Mouse (Mus musculus) neural tube, embryonic 11.5 days (tissue): ENCODE data around the gene B3gnt8. TPM values are rescaled to one million over a fixed set of nuclear protein-coding genes. Genes with fewer than 3 reads are reported as not detected.

Source experiments
- ATAC-seq: fragments of 200-750 bp; cut with Nextera tagmentation; 2 replicates; pipeline ENCODE4 v1.8.0; 2017; ENCODE audit warnings: moderate number of reproducible peaks, mild to moderate bottlenecking, moderate TSS enrichment, moderate library complexity; ENCODE audit not compliant: insufficient read depth, low FRiP score, low TSS enrichment
- DNase-seq: peaks from one replicate; pipeline ENCODE4 v3.0.0-alpha.2; 2015; ENCODE audit warnings: low spot score
- H3K27ac ChIP-seq: fragments of 300-500 bp; sonication (generic); 2 replicates; pipeline ENCODE4 v1.5.1; 2014; ENCODE audit warnings: low read depth, mild to moderate bottlenecking, low read length
- H3K27me3 ChIP-seq: fragments of 300-500 bp; sonication (generic); 2 replicates; pipeline ENCODE4 v1.6.1; 2014; ENCODE audit warnings: mild to moderate bottlenecking, low read length, mixed read lengths; ENCODE audit not compliant: control insufficient read depth, insufficient read depth
- H3K36me3 ChIP-seq: fragments of 300-500 bp; sonication (generic); 2 replicates; pipeline ENCODE4 v1.6.1; 2014; ENCODE audit warnings: mild to moderate bottlenecking, low read length, moderate library complexity, mixed read lengths; ENCODE audit not compliant: control insufficient read depth, insufficient read depth
- H3K4me1 ChIP-seq: fragments of 300-500 bp; sonication (generic); 2 replicates; pipeline ENCODE4 v1.6.1; 2014; ENCODE audit warnings: low read length, mixed read lengths; ENCODE audit not compliant: control insufficient read depth, insufficient read depth
- H3K4me2 ChIP-seq: fragments of 300-500 bp; sonication (generic); 2 replicates; pipeline ENCODE4 v1.6.1; 2014; ENCODE audit warnings: low read depth, mild to moderate bottlenecking, moderate library complexity
- H3K4me3 ChIP-seq: fragments of 300-500 bp; sonication (generic); 2 replicates; pipeline ENCODE4 v1.5.1; 2014; ENCODE audit warnings: low read depth, low read length
- H3K9ac ChIP-seq: fragments of 300-500 bp; sonication (generic); 2 replicates; pipeline ENCODE4 v1.6.1; 2014; ENCODE audit warnings: mild to moderate bottlenecking, low read length
- H3K9me3 ChIP-seq: fragments of 300-500 bp; sonication (generic); 2 replicates; pipeline ENCODE4 v1.6.1; 2016; ENCODE audit warnings: low read length; ENCODE audit not compliant: control insufficient read depth
- WGBS: fragments of 180-500 bp; shearing (Covaris S2); extraction: QIAGEN DNeasy Blood & Tissue Kit; methylation state at CpG from one replicate; pipeline ENCODE4 v1.1.7; 2014; 5-methylcytosine and 5-hydroxymethylcytosine counted together
- polyA plus RNA-seq: library from polyadenylated mRNA; unstranded; fragments of >200 nt; fragmentation: Nextera tagmentation; extraction: Ambion mirVana; gene quantifications from 2 replicates; pipeline ENCODE4 v1.2.1, GENCODE M21; 2014

The B3gnt8 gene
- polyA plus RNA-seq, 1 experiment from 2014 or later: 0.88 TPM

DNA sequence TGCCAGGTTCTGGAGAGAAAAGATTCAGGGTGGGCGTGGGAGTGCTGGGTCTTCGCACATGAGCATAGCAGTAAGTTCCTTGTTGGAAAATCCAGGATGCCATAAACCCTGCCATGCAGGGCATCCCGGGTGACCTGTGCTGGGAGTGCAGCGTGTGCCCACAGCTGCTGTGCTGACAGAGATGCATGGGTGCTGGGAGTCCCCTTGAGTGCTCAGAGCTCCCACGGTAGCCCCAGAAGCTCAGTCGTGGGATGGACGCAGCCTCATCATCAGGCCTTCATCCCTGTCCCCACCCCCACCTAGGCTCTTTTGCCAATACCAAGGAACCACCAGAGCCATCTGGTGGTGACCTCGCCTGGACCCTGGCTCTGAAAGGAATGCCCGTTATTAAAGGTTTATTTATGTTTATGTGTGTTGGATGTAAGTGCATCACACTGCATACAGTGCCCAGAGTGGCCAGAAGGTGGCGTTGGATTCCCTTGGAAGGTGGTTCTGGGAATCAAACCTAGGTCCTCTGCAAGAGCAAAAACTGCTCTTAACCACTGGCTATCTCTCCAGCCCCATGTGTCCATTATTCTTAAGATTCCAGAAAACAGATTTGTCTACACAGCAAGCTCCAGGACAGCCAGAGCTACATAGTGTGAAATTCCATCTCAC is 732 bp upstream of the B3gnt8 start:
- ATAC-seq: no peak
- WGBS: 77% methylated on average over 10 of the region's 10 CpGs
- H3K4me1 ChIP-seq: peaks cover 7% of the 10 kb centered on the region
- H3K27ac ChIP-seq: no peak overlapping the region
- no peaks in the 10 kb centered on the region for H3K9me3 ChIP-seq
- H3K4me2 ChIP-seq: no peak overlapping the region
- H3K9ac ChIP-seq: no peak overlapping the region
- H3K27me3 ChIP-seq: peaks cover 15% of the 10 kb centered on the region
- peaks cover 3% of the 10 kb centered on the region for H3K36me3 ChIP-seq
- no peak for DNase-seq
- H3K4me3 ChIP-seq: no peak overlapping the region

DNA sequence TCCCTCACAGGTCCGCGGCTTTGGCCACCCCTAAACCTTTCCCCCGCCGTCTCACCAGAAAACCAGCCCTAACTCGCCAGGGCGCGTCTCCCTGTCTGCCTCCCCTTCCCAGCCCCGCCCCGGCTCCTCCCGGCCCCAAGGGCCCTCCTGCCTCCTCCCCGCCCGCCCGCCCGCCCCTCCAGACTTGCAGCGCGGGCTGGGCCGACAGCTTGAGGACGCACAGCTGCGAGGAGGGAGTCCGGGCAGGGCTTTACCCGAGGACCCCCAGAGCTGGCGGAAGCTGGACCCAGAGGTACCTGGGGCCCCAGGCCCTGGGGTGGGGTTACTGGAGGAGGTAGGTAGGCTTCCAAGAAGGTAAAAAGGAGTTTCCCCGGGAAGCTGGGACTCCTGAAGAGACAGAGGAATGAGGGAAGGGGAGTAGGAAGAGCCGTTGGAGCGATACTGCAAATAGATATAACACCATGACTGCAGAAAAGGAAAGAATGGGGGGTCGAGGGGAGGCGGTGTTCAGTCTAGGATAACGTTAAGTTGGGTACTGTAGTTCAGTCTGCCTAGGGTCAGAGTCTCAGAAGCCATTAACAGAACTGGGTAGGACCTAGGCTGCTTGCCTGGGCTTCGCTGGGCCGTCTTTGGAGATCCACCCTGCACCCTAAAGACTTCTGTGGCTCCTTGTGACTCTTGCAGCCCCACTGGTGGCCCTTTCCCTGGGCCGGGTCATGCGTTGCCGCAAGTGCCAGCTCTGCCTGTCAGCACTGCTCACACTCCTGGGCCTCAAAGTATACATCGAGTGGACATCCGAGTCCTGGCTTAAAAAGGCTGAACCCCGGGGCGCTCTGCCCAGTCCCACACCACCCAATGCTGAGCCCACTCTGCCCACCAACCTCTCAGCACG is 1.2 kb downstream of the B3gnt8 start:
- peaks cover 3% of the 10 kb centered on the region for H3K36me3 ChIP-seq
- peaks cover 15% of the 10 kb centered on the region for H3K27me3 ChIP-seq
- no peaks in the 10 kb centered on the region for H3K9me3 ChIP-seq
- WGBS: 17% methylated on average over 37 of the region's 38 CpGs
- H3K4me1 ChIP-seq: peaks cover 7% of the 10 kb centered on the region
- H3K4me3 ChIP-seq: peak overlapping the region; percentile 18
- no peak for ATAC-seq
- H3K4me2 ChIP-seq: peak overlapping the region; percentile 44
- H3K27ac ChIP-seq: no peak overlapping the region
- peak; percentile 44 for DNase-seq
- H3K9ac ChIP-seq: peak overlapping the region; percentile 44

DNA sequence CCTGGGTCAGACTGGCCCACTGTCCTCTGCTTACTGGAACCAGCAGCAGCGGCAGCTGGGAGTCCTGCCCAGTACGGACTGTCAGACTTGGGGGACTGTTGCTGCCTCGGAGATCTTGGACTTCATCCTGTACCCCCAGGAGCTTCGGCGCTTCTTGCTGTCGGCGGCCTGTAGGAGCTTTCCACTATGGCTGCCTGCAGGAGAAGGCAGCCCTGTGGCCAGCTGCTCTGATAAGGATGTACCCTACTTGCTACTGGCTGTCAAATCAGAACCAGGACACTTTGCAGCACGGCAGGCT is 1.8 kb downstream of the B3gnt8 start:
- no peak for ATAC-seq
- Histone ChIP-seq H3K36me3 (peaks cover 3% of the 10 kb centered on the region), H3K4me2 (no peak overlapping the region), H3K27me3 (peaks cover 15% of the 10 kb centered on the region), H3K4me1 (peaks cover 7% of the 10 kb centered on the region), H3K4me3 (no peak overlapping the region), H3K9me3 (no peaks in the 10 kb centered on the region), H3K27ac (no peak overlapping the region), H3K9ac (no peak overlapping the region)
- DNase-seq: no peak
- 66% methylated on average over 8 of the region's 8 CpGs for WGBS

DNA sequence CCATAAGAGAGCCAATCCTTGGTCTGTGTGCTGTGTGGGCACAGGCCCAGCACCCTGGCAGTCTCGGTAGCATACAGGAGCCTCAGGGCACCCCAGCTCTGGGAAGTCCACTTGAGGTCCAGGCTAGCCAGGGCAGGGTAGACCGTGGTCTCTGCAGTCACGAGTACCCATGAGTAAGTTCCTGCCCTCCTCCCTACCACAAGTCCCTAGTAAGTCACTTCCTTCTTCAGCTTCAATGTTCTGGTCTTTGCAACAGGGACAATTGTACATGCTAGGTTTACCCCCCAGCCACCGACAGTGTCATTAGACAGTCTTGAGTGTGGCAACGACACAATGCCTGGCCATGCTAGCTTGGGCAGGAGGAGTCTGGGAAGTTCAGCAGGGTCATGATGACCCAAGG is 6.2 kb downstream of the B3gnt8 start:
- H3K9ac ChIP-seq: no peak overlapping the region

DNA sequence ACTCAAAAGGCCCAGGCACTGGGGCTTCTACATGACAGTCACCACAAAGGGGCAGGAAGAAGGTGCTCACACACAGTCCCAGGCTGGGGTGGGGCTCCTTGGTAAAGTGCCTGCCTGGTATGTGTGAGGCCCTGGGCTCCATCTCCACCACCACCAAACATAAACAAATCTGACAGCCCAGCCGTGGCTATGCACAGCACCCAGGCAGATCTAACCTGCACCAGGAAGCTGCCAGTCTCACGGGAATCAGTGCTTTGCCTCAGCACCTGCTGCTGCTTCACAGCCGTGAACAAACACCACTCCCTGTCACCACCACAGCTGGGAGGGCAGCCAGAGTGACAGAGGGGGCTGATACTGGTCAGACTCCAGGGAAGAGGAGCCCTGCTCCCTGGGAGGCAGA is 9.9 kb downstream of the B3gnt8 start:
- Histone ChIP-seq H3K27ac (no peak overlapping the region), H3K4me3 (no peak overlapping the region), H3K9ac (no peak overlapping the region), H3K36me3 (no peaks in the 10 kb centered on the region; the same call in 1 of the 2 replicates), H3K4me1 (no peaks in the 10 kb centered on the region), H3K9me3 (no peaks in the 10 kb centered on the region), H3K27me3 (no peaks in the 10 kb centered on the region), H3K4me2 (no peak overlapping the region)
- WGBS: 74% methylated on average over 3 of the region's 3 CpGs
- DNase-seq (no peak), ATAC-seq (no peak)

More for the DNA sequence above, 6.2 kb downstream of the B3gnt8 start:
- peaks cover 13% of the 10 kb centered on the region for H3K27me3 ChIP-seq
- 87% methylated on average over 5 of the region's 5 CpGs for WGBS
- no peak overlapping the region for H3K4me3 ChIP-seq
- DNase-seq (no peak), ATAC-seq (no peak)
- no peaks in the 10 kb centered on the region for H3K9me3 ChIP-seq
- peaks cover 3% of the 10 kb centered on the region for H3K4me1 ChIP-seq
- no peak overlapping the region for H3K4me2 ChIP-seq
- no peak overlapping the region for H3K27ac ChIP-seq
- peaks cover 3% of the 10 kb centered on the region for H3K36me3 ChIP-seq

DNA sequence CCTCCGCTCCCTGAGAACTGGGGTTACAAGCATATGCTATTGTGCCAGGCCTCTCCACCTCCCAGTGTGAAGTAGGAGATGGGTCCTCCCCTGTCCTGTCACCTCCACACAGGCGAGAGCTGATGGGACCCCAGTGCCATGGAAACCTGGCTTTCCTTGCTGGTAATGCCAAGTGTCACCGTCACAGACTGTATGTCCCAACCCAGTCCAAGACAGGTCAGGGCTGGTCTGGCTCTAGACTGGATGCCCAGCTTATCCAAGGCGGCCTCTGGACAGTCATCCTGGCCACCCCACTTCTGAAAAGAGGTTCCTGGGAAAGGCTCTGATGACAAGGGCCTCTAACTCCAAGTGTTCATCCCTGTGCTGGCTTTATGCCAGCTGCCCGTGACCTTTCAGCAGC is 10.6 kb downstream of the B3gnt8 start:
- 91% methylated on average over 5 of the region's 5 CpGs for WGBS
- no peak for DNase-seq
- ATAC-seq: no peak

DNA sequence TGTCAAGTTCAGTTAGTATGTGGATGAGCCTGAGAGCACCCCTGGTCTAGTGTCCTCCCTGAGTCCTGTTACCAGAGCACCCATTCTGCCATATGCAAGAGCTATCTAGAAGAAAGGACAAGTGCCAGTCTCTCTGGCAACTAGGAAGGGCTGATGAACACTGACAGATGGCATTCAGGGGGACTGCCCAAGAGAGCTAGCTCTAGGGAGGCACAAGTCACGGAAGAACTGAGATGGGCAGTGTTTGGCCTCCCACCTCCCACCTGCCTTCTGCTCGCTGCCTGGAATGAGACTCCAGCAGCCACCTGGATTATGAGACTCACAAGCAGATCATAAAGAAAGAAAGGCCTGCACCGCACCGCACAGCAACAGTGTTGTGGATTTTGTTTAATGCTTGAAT is 13.3 kb downstream of the B3gnt8 start:
- ATAC-seq (no peak), DNase-seq (no peak)
- Histone ChIP-seq H3K27me3 (no peaks in the 10 kb centered on the region), H3K9ac (no peak overlapping the region), H3K4me3 (no peak overlapping the region), H3K4me1 (no peaks in the 10 kb centered on the region), H3K9me3 (no peaks in the 10 kb centered on the region), H3K4me2 (no peak overlapping the region), H3K27ac (no peak overlapping the region), H3K36me3 (no peaks in the 10 kb centered on the region)
- 91% methylated on average over 4 of the region's 4 CpGs for WGBS

More for the DNA sequence above, 10.6 kb downstream of the B3gnt8 start:
- Histone ChIP-seq H3K27me3 (no peaks in the 10 kb centered on the region), H3K4me1 (no peaks in the 10 kb centered on the region), H3K4me2 (no peak overlapping the region), H3K36me3 (no peaks in the 10 kb centered on the region; the same call in 1 of the 2 replicates), H3K4me3 (no peak overlapping the region), H3K27ac (no peak overlapping the region), H3K9me3 (no peaks in the 10 kb centered on the region), H3K9ac (no peak overlapping the region)

DNA sequence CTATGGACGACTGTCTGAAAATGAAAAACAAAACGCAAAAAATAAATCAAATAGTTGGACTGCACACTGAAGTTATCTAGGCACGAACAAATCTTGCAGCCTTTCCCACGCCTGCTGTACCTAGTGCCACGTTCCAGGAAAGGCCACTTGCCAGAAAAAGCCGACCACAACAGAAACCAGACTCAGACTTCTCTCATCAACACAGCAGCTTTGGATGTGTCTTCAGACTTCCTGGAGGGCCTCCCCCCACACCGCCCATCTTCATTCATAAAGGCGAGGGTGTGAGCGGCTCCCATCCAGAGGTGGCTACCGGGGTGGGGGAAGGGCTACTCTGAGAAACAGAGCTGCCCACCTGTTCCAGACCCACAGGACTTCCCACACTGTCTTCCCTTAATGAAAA is 17.7 kb downstream of the B3gnt8 start:
- ATAC-seq: no peak
- Histone ChIP-seq H3K36me3 (no peaks in the 10 kb centered on the region), H3K27me3 (no peaks in the 10 kb centered on the region), H3K4me2 (no peak overlapping the region), H3K4me1 (no peaks in the 10 kb centered on the region), H3K27ac (no peak overlapping the region), H3K9ac (no peak overlapping the region), H3K4me3 (no peak overlapping the region), H3K9me3 (no peaks in the 10 kb centered on the region)
- WGBS: 92% methylated on average over 10 of the region's 10 CpGs
- no peak for DNase-seq

DNA sequence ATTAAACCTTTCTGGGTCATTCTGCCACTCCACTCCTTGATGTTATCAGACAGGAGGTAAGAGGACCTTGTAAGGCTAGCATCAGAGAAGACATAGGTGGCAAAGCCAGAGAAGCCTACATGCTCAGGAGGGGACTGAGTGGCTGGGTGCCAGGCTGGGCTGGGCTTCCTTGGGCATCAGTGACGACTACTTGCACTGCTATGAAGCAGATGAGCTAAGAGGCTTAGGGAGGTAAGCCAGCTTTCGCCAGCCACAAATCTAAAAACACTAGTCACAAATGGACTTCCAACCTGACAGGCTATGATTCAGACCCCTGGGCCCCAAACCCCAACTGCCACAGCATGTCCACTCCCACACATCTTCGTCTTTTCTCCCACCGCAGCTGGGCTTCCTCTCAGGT is 18.2 kb downstream of the B3gnt8 start:
- 76% methylated on average over 4 of the region's 4 CpGs for WGBS
- no peak for DNase-seq

More for the DNA sequence above, 18.2 kb downstream of the B3gnt8 start:
- H3K36me3 ChIP-seq: no peaks in the 10 kb centered on the region
- H3K9me3 ChIP-seq: no peaks in the 10 kb centered on the region
- H3K4me2 ChIP-seq: no peak overlapping the region
- no peak overlapping the region for H3K9ac ChIP-seq
- no peaks in the 10 kb centered on the region for H3K27me3 ChIP-seq
- no peak overlapping the region for H3K27ac ChIP-seq
- no peak for ATAC-seq
- H3K4me3 ChIP-seq: no peak overlapping the region
- H3K4me1 ChIP-seq: no peaks in the 10 kb centered on the region
